Mouse (Mus musculus) liver, adult 2 months (tissue): Measurements from ENCODE around the gene Rbbp6.

ENCODE experiments used
- CTCF ChIP-seq: fragments of 200-500 bp; IDR thresholded peaks from 2 replicates; pipeline ENCODE4 v1.5.1; 2011; ENCODE audit warnings: low read depth, low read length, control low read depth
- POLR2A ChIP-seq: fragments of 200-500 bp; IDR thresholded peaks from 2 replicates; pipeline ENCODE4 v1.6.1; 2011; ENCODE audit warnings: low read length, control low read depth; ENCODE audit not compliant: insufficient read depth; ENCODE audit errors: extremely low read depth

DNA sequence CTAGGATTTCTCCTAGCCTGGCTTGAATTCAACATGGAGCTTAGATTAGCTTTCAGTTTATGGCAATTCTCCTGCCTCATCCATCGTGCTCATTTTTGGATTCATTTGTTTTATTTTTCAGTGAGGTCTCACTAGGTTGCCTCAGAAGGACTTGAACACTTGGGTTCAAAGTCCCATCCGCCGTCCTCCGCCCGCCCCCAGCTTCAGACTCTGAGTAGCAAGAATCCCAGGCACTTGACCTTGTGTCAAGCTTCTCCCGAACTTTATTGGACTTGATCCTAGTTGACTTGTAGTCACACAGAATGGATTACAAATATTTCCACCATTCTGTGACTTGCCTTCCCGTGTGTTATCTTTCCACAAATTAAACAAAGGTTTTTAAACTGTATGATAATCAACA lies 49.2 kb downstream of the Rbbp6 start:
- TF ChIP-seq POLR2A (no peak), CTCF (no peak)
